Mouse (Mus musculus) liver, embryonic 14.5 days (tissue): ENCODE measurements around the gene Mief1. TPM values are rescaled to one million over a fixed set of nuclear protein-coding genes. Genes with fewer than 3 reads are reported as not detected.

Experiments used
- ATAC-seq: fragments of 200-750 bp; cut with Nextera tagmentation; 2 replicates; pipeline ENCODE4 v1.8.0; 2017; ENCODE audit warnings: moderate number of reproducible peaks, mild to moderate bottlenecking, moderate library complexity; ENCODE audit not compliant: insufficient read depth
- DNase-seq, 3 experiments: peaks; one replicate each; pipeline ENCODE4 v3.0.0-alpha.2; 2012 to 2013; ENCODE audit warnings: low read depth in 3 of 3, low spot score in 3 of 3
- H3K27ac ChIP-seq: fragments of 300-500 bp; sonication (generic); 2 replicates; pipeline ENCODE4 v1.5.1; 2014; ENCODE audit warnings: moderate library complexity, mild to moderate bottlenecking, control low read depth, inconsistent platforms
- H3K27me3 ChIP-seq: fragments of 300-500 bp; sonication (generic); 2 replicates; pipeline ENCODE4 v1.6.1; 2014; ENCODE audit warnings: mild to moderate bottlenecking, low read length, moderate library complexity; ENCODE audit not compliant: control insufficient read depth, insufficient read depth
- H3K36me3 ChIP-seq: fragments of 300-500 bp; sonication (generic); replicated peaks from 2 replicates; pipeline ENCODE4 v1.6.1; 2014; ENCODE audit warnings: low read depth; ENCODE audit not compliant: control insufficient read depth, insufficient read depth
- H3K4me1 ChIP-seq, 2 experiments: fragments of 200-500 bp in 1 of 2; fragments of 300-500 bp in 1 of 2; sonication (generic) in 1 of 2; replicated peaks; 2 replicates each; pipeline ENCODE4 v1.6.1; 2012 to 2014; ENCODE audit warnings: antibody characterized with exemption in 1 of 2, inconsistent platforms in 1 of 2, low read length in 1 of 2; ENCODE audit not compliant: control insufficient read depth in 2 of 2, insufficient read depth in 2 of 2
- H3K4me2 ChIP-seq: fragments of 300-500 bp; sonication (generic); 2 replicates; pipeline ENCODE4 v1.6.1; 2014; ENCODE audit warnings: low read depth, mild to moderate bottlenecking, control low read depth, moderate library complexity
- H3K4me3 ChIP-seq, 2 experiments: fragments of 200-500 bp in 1 of 2; fragments of 300-500 bp in 1 of 2; sonication (generic) in 1 of 2; 2 replicates each; pipeline ENCODE4 v1.5.1; 2012 to 2014; ENCODE audit warnings: low read depth in 2 of 2, low read length in 2 of 2, mild to moderate bottlenecking in 2 of 2, control low read depth in 1 of 2, inconsistent platforms in 1 of 2, moderate library complexity in 1 of 2; ENCODE audit not compliant: insufficient read depth in 1 of 2
- H3K9ac ChIP-seq: fragments of 300-500 bp; sonication (generic); replicated peaks from 2 replicates; pipeline ENCODE4 v1.6.1; 2014; ENCODE audit warnings: mild to moderate bottlenecking, control low read depth, moderate library complexity
- H3K9me3 ChIP-seq: fragments of 300-500 bp; sonication (generic); 2 replicates; pipeline ENCODE4 v1.6.1; 2016; ENCODE audit warnings: low read length, mixed read lengths; ENCODE audit not compliant: control insufficient read depth
- CTCF ChIP-seq: IDR thresholded peaks from 2 replicates; pipeline ENCODE4 v1.5.1; 2016; ENCODE audit warnings: antibody characterized with exemption, low read depth, control low read depth
- EP300 ChIP-seq: IDR thresholded peaks from 2 replicates; pipeline ENCODE4 v1.6.1; 2016; ENCODE audit warnings: antibody characterized with exemption, low read depth
- WGBS: fragments of 180-500 bp; shearing (Covaris S2); extraction: QIAGEN DNeasy Blood & Tissue Kit; methylation state at CpG from one replicate; pipeline ENCODE4 v1.1.7; 2014; ENCODE audit not compliant: insufficient replicate concordance; 5-methylcytosine and 5-hydroxymethylcytosine counted together
- polyA plus RNA-seq, 2 experiments: library from polyadenylated mRNA; depleted of rRNA in 1 of 2; stranded (reverse) in 1 of 2; unstranded in 1 of 2; fragments of >200 nt; fragmentation: Nextera tagmentation in 1 of 2; extraction: Ambion mirVana in 1 of 2; gene quantifications; 2 replicates each; pipeline versions ENCODE4 v1.2.1 to v1.2.3; 2012 to 2014

Gene Mief1
- polyA plus RNA-seq, 2 experiments: 4.8 to 13.3 TPM

DNA sequence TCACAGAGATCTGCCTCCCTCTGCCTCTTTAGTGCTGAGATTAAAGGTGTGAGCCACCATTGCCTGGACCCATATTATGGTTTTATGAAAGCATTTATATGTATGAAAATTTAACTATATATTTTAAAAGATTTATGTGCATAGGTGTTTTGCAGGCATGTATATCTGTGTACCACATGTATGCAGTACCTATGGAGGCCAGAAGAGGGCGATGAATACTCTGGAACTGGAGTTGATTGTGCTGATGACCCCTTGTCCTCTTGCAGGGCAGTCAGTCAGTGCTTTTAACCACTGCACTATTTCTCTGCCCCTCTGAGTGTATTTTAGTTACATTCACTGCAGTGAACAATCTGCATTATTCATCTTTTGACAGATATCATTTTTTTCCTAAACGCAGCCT, 8.0 kb upstream of the Mief1 start:
- Histone ChIP-seq H3K4me1 (no peaks in the 10 kb centered on the region), H3K9me3 (no peaks in the 10 kb centered on the region), H3K27ac (no peak overlapping the region), H3K9ac (no peak overlapping the region), H3K4me3 (no peak overlapping the region), H3K27me3 (no peaks in the 10 kb centered on the region), H3K4me2 (no peak overlapping the region), H3K36me3 (no peaks in the 10 kb centered on the region)
- TF ChIP-seq CTCF (peak; percentile 83), EP300 (no peak)
- 48% methylated on average over 2 of the region's 2 CpGs for WGBS
- ATAC-seq: peak; percentile 67; the same call in 1 of the 2 replicates
- DNase-seq: peak; percentile 58 to 59 (median 58)

DNA sequence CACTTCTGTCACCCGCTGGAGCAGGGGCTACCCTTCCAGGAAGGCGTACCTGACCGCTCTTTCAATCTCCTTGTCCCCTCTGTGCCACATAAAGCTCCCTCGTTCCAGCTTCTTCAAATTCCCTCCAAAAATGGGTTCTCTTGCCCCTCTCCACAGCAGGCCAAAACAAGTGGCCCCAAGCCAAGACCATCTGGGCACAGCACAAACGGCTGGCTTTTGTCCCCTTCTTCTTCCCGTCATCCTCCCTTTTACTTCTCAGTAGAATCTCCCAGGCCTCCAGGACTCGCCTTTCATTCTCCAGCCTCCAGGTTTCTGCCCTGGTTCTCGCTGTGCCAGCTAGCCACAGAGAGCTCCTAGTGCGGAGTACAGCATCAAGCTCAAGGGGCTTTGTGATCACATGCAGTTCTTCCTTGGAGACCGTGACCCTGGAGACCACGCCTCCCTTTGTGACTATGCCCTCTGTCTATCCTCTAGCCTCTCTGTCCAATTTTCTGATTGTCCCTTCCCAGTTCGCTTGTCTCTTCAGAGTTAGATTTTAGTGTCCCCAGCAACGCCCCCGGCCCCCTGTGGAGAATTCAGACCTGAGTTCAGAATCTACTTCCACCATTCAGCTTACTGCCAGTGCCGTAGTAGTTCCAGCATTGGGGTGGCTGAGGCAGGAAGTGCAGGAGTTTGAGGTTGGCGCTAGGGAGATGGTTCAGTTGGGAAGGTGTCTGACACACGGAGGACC, 5.6 kb upstream of the Mief1 start:
- ATAC-seq: no peak
- H3K27ac ChIP-seq: no peak overlapping the region

DNA sequence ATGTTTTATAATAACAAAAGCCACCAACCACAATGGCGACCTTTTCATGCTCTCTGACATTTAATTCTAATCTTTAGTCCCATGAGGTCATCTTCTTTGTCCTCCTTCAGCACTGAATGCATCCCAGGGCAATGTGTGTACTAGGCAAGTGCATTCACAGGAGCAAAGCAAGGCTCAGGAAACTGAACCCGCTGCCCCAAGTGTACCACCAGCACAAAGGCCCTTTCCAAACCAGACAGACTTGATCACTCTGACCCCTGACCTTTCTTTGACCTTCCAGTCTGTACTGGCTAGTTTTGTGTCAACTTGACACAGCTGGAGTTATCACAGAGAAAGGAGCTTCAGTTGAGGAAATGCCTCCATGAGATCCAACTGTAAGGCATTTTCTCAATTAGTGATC, 1.5 kb upstream of the Mief1 start:
- TF ChIP-seq EP300: no peak
- TF ChIP-seq CTCF: no peak
- no peaks in the 10 kb centered on the region for H3K9me3 ChIP-seq
- H3K4me2 ChIP-seq: no peak overlapping the region
- ATAC-seq (no peak), DNase-seq (no peak)
- no peak overlapping the region for H3K9ac ChIP-seq
- H3K4me1 ChIP-seq: peaks cover 12 to 15% of the 10 kb centered on the region in 2 experiments
- H3K4me3 ChIP-seq: no peak overlapping the region
- no peaks in the 10 kb centered on the region for H3K27me3 ChIP-seq
- 63% methylated on average over 2 of the region's 2 CpGs for WGBS
- H3K27ac ChIP-seq: no peak overlapping the region
- H3K36me3 ChIP-seq: peaks cover 20% of the 10 kb centered on the region

More for the DNA sequence above, 5.6 kb upstream of the Mief1 start:
- WGBS: 60% methylated on average over 17 of the region's 17 CpGs
- no peak overlapping the region for H3K4me2 ChIP-seq
- H3K4me3 ChIP-seq: no peak overlapping the region
- H3K36me3 ChIP-seq: no peaks in the 10 kb centered on the region
- no peak for DNase-seq
- H3K9me3 ChIP-seq: no peaks in the 10 kb centered on the region
- H3K4me1 ChIP-seq: peaks cover 4 to 8% of the 10 kb centered on the region in 2 experiments
- H3K9ac ChIP-seq: no peak overlapping the region
- TF ChIP-seq CTCF (no peak), EP300 (no peak)
- H3K27me3 ChIP-seq: no peaks in the 10 kb centered on the region

DNA sequence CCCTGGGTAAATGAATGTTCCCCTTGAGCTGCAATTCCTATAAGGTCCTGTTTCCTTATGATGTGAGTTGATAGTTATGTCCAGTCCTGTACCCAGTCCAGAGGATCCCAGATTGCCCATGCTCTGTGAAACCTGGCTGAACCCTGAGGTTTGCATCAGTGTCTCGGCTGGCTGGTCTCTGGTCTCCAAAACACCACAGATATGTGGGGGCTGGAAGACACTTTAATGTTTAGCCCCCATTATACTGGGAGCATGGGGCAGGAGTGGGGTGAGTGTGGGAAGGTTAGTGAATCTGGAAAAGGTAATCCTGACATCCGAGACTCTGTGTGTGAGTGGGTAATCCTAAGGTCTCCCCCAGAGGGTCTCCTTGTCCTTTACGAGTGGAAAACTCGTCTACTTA, 765 bp upstream of the Mief1 start:
- H3K36me3 ChIP-seq: peaks cover 25% of the 10 kb centered on the region
- peaks cover 12 to 15% of the 10 kb centered on the region in 2 experiments for H3K4me1 ChIP-seq
- peak overlapping the region; percentile 62 for H3K4me2 ChIP-seq
- 69% methylated on average over 4 of the region's 4 CpGs for WGBS
- DNase-seq: no peak
- H3K27me3 ChIP-seq: no peaks in the 10 kb centered on the region
- H3K9ac ChIP-seq: peak overlapping the region; percentile 41
- no peak for ATAC-seq
- peak overlapping the region; percentile 76 for H3K27ac ChIP-seq
- H3K9me3 ChIP-seq: no peaks in the 10 kb centered on the region
- H3K4me3 ChIP-seq: peak overlapping the region in 1 of 2 experiments; percentile 27; a peak in 1 of 4 replicates
- TF ChIP-seq EP300 (no peak), CTCF (no peak)

DNA sequence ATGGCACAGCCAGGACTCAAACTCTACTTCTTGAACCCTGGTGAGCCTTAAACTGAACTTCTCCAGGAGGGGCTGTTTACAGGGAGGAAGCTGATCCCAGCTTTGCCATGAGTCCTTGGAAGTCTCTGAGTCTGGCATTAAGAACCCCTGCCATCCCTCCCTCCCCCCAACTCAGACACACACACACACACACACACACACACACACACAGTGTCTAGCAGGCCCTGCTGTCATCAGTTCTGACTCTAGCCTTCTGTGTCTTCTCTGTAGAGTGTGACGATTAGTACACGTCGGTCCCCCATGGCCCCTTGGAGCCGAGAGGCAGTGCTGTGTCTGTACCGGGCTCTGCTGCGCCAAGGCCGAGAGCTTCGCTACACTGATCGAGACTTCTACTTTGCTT, 1.7 kb downstream of the Mief1 start, which contains the start of gene AC140267.1:
Gene AC140267.1, plus strand, starts transcription at position 301 of the 400 bp plus-strand sequence.
- ATAC-seq: no peak
- H3K27me3 ChIP-seq: no peaks in the 10 kb centered on the region
- H3K36me3 ChIP-seq: peaks cover 41% of the 10 kb centered on the region
- peak within 1 kb of the TSS; percentile 96 for H3K9ac ChIP-seq
- H3K27ac ChIP-seq: peak within 1 kb of the TSS; percentile 69; the same call in 1 of the 2 replicates
- no peaks in the 10 kb centered on the region for H3K9me3 ChIP-seq
- H3K4me2 ChIP-seq: peak within 1 kb of the TSS; percentile 96
- TF ChIP-seq EP300 (no peak), CTCF (no peak)
- H3K4me3 ChIP-seq: peak within 1 kb of the TSS; percentile 95 to 98
- no peak for DNase-seq
- WGBS: 91% methylated on average over 9 of the region's 9 CpGs
- peaks cover 12 to 15% of the 10 kb centered on the region in 2 experiments for H3K4me1 ChIP-seq
